Mouse (Mus musculus): Measurements from ENCODE around the gene Tas2r135.

Tas2r135 gene

DNA sequence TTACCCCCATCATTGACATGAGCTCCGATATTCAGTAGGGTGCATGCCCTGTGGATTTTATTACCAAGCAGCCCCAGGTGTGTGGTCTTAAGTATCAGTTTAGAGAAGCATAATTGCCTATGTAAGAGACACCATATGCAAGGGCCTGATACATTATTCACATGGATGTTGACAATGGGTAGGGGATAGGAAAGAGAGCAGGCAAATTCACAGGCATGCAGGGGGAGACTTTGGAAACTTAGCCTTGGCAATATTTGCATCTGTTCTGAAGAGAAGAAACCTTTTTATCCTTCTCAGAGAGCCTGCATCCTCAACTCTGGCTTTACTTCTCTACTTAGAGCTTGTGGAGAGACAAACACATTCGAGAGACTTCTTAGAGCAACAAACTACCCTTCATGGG is at the start of gene Tas2r135:
Gene Tas2r135, plus strand, starts transcription at position 301 of the 400 bp plus-strand sequence.
- in situ Hi-C loops (cut with MboI; ENCODE audit: low pct_unique_long_range_greater_than_20kb in 1 of 2, low sequenced_read_pairs in 2 of 2, unreplicated experiment in 1 of 2) = no loop called here

DNA sequence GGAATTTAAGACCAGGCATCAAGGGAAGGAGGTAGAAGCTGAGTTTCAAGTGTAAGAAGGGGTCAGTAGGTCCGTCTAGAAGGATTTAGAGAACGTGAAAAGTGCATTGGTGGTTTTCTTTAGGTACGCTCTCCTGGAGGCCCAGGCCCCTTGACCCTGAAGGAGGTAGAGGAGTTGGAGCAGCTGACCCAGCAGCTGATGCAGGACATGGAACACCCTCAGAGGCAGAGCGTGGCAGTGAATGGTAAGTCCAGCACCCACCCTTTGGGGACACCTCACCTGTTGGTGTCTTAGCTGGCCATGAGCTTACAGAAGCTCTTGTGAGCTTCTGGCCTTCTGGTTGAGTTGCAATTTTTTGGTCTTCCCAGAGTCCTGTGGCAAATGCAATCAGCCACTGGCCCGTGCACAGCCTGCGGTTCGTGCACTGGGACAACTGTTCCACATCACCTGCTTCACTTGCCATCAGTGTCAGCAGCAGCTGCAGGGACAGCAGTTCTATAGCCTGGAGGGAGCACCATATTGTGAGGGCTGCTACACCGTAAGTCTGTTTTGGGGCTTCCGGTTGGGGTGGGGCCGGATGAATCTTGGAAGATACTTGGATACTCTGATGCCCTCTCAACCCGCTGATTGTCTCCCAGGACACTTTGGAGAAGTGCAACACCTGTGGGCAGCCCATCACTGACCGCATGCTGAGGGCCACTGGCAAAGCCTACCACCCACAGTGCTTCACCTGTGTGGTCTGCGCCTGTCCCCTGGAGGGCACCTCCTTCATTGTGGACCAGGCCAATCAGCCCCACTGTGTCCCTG is 49.2 kb upstream of the Tas2r135 start:
- in situ Hi-C loops (cut with MboI; ENCODE audit: low pct_unique_long_range_greater_than_20kb in 1 of 2, low sequenced_read_pairs in 2 of 2, unreplicated experiment in 1 of 2) = no loop called here

DNA sequence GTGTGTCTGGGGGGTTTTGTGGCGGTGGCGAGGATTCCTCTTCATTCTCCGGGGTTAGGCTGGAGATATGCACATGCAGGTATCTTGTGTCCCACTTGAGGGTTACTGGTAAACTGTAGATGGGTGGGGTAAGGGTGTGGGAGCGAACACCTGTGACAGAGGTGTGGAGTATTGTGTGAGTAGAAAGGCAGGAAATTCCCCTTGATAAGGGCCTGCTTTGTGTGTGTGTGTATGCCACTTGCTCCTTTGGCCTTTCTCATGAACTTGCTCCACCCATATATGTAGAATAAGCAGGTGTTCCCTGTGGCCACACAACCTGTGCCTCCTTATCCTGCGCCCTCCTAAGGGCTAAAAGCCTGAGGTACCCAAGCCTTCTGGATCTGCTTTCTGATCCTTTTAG is 48.3 kb upstream of the Tas2r135 start:
- in situ Hi-C loops (cut with MboI; ENCODE audit: low pct_unique_long_range_greater_than_20kb in 1 of 2, low sequenced_read_pairs in 2 of 2, unreplicated experiment in 1 of 2) = no loop called here

DNA sequence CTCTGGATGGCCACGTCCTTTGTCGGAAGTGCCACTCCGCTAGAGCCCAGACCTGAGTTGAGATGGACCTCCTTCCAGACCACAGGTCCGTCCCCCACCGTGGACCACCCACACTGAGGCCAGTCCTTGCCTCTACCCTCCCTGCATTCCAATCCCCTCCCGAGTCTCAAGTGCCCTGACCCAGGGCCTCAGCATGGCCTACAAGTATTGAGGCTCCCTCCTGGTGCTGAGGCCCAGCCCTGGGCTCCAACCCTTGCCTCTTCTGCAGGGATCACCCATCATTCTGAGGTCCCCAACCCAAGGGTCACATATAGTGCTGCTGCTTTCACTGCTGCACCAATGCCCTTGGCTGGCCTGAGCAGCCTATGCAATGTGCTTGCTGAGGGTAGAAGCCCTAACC is 47.3 kb upstream of the Tas2r135 start:
- in situ Hi-C loops (cut with MboI; ENCODE audit: low pct_unique_long_range_greater_than_20kb in 1 of 2, low sequenced_read_pairs in 2 of 2, unreplicated experiment in 1 of 2) = no loop called here

DNA sequence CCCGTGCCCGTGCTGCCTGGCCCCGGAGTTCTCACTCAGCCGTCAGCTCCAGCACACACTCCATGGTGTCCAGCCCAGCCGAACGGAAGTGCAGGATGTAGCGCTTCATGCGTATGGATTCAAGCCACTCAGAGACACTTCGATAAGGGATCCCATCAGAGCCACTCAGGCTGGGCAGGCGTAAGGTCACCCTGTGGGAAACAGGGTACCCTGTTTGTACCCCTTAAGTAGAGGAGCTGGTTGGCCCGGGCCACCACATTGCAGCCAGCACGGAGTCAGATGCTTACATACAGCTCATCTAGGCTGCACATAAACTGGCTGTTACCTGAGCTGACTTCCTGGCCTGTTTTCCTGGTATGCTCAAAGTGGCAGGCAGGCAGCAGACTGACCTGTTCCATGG is 46.3 kb upstream of the Tas2r135 start:
- in situ Hi-C loops (cut with MboI; ENCODE audit: low pct_unique_long_range_greater_than_20kb in 1 of 2, low sequenced_read_pairs in 2 of 2, unreplicated experiment in 1 of 2) = no loop called here

DNA sequence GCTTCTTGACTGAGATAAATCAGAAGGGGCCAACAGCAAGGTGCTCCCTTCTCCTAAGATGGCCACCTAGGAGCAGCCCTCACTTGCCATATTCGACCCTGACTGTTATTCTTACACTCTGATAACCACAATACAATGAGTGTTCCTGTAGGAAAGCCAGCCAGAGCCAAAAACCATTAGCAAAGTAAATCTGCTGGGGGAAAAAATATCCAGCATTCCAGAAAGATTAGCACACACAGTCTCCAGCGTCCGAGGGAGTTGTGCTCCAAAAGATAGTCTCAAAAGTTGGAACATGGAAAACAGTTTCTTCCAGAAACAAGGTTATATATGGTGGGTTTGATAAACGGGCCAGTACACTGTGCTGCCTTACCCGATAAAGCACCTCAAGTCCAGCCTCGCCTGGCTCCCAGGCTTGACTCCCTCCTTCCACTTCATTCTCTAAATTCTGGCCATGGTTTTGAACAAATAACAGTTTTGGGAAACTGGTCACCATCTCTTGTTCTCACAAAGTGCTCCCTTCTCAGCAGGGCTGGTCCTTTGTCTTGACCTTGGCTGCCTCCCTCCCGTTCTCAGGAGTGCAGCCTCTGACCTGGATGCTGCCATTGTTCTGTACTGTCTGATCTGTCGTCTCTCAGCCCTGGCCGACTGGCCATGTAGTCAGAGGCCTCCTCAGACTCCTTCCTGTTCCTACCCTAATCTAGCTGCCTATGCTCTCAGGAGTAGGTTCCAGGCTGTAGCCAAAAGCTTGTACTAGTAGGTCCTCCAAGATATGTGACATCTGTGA is 45.7 kb upstream of the Tas2r135 start:
- in situ Hi-C loops (cut with MboI; ENCODE audit: low pct_unique_long_range_greater_than_20kb in 1 of 2, low sequenced_read_pairs in 2 of 2, unreplicated experiment in 1 of 2) = no loop called here

DNA sequence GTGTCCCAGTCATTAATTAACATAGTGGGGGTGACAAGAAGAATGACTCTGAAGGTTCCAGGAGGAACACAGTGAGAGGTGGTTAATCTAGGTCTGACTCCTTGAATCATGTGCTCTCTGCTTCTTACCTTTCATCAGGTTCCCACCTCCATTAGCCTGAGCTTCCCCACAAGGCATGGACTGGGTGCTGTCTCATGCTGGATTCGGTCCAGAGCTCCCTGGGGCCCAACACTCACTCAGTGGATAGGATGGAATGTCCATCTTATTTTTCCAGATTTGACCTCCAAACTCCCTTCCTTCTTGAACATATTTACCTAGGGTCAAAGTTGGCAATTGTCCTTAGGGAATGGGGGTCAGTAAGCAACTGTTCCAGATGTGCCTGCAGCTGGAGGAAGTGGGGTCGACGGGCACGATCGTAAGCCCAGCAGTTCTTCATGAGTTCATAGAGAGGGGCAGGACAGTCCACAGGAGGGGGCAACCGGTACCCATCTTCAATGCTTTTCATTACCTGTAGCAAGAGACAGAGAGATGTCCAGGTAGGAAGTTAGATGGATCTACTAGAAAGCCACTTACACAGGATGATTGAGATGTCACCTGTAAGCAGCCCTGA is 44.9 kb upstream of the Tas2r135 start:
- in situ Hi-C loops (cut with MboI; ENCODE audit: low pct_unique_long_range_greater_than_20kb in 1 of 2, low sequenced_read_pairs in 2 of 2, unreplicated experiment in 1 of 2) = no loop called here

DNA sequence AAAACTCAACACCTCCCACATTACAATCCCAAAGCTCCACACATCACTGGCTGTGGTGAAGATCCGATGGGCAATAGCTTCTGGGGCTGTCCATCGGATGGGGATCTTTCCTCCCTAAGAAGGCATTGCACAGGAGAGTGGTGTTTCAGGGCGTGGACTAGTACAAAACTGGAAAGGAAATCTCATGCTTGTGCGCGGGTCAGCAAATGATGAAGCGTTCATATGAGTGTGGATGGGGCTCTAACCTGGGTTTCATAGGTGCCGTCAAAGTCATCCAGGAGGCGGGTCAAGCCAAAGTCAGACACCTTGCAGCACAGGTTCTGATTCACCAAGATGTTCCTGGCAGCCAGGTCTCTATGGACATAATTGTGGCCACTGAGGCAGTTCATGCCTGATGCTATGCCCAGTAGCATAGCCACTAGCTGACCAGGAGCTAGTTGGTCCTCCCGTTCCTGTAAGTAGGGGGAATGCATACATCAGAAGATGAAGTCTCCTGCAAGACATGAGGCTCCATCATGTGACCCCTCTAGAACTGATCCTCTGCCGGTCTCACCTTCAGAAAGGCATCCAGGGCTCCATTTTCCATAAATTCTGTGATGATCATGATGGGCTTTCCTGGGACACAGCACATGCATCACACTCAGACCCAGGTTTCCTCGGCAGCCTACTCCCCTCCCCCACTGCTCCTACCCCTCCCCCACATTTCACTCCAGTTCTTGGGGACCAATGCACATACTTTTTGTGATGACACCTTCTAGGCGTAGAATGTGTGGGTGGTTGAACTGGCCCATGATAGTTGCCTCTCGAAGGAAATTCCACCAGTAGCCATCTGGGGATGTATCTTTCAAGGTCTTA is 44.0 kb upstream of the Tas2r135 start:
- in situ Hi-C loops (cut with MboI; ENCODE audit: low pct_unique_long_range_greater_than_20kb in 1 of 2, low sequenced_read_pairs in 2 of 2, unreplicated experiment in 1 of 2) = no loop called here

DNA sequence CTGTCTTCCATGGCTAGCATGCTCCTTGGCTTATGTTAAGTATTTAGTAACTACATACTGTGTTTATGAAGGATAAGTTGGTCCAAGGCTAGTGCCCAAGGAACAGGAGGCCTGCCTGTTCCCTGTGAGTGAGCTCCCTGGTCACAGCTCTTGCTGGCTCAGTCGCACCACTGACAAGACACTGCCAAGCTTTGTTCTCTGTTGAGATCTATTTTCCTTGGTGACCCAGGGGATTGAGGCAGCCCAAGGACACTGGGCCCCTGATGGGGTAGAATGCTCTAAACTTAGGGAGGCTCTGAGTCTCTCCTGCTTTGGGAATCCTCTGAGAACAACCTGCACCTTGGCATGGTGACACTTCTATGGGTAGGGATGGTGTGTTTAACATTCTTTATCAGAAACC is 43.2 kb upstream of the Tas2r135 start:
- in situ Hi-C loops (cut with MboI; ENCODE audit: low pct_unique_long_range_greater_than_20kb in 1 of 2, low sequenced_read_pairs in 2 of 2, unreplicated experiment in 1 of 2) = no loop called here

DNA sequence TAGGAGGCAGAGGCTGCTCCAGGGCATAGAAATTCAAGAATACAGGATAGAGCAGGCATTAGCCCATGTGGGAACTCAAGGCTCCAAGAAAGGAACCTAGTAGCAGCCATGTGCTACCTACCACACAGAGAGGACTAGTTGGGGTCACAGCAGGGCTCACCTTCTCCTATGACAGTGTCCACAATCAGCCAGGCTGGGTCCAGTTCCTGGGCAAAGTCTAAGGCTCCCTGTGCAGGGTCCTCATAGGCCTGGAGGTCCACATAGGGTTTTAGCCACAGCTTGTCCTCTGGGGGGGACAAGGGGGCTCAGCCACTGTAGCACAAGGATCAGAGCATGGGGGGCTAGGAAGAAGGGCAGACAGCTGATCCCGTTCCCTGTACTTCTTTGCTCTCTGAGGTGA is 42.7 kb upstream of the Tas2r135 start:
- in situ Hi-C loops (cut with MboI; ENCODE audit: low pct_unique_long_range_greater_than_20kb in 1 of 2, low sequenced_read_pairs in 2 of 2, unreplicated experiment in 1 of 2) = no loop called here

DNA sequence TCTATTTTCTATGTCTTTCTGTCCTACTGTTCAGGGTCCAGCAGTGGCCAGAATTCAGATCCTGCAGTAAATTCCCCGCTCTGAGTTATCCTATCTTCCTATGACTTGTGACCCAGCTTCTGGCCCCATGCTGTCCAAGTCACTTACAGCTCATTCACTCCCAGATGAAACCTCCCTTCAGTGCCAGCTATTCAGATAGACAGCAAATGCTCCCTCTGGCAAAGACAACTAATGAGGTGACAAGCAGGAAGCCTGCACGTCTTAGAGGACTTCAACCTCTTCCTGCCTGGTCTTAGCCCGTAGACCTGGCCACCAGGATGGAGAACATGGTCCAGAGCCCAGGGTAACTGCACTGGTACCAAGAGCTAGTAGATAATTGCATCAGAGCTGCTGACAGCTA is 42.3 kb upstream of the Tas2r135 start:
- in situ Hi-C loops (cut with MboI; ENCODE audit: low pct_unique_long_range_greater_than_20kb in 1 of 2, low sequenced_read_pairs in 2 of 2, unreplicated experiment in 1 of 2) = no loop called here

DNA sequence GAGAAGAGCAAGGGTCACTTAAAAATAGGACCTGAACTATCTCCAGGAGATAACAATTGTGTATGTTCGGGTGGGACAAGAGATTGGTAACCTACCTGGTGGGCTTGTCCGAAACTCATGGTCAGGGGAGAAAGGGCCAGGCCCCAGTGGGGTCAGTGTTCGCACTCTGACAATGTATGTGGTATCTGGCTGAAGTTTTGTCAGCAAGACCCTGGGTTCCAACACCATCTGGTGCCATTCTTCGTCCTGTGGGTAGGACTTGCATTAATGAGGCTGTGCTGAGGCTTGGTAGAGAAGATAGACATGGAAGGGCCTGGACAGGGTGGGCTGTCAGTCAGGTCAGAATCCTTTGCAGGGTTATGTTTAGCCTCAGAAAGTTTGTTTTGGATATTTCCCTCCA is 41.2 kb upstream of the Tas2r135 start:
- in situ Hi-C loops (cut with MboI; ENCODE audit: low pct_unique_long_range_greater_than_20kb in 1 of 2, low sequenced_read_pairs in 2 of 2, unreplicated experiment in 1 of 2) = no loop called here

DNA sequence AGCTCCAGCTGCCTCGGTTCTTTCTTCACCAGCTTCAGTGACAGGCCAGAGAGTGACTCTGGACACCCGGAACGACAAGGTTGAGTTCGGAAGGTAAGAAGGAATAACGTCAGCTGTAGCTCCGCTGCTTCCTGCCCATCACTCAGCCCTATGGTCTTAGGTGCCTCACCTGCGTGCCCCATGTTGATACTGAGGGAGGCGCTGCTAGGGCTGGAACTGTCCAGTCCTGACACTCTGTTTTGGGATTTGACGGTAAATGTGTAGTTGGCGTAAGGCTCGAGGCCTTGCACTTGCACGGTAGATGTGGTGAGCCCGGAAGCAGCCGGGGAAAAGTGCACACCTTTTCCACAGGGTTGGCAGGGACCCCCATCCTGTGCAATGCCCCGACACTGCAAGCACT is 40.6 kb upstream of the Tas2r135 start:
- in situ Hi-C loops (cut with MboI; ENCODE audit: low pct_unique_long_range_greater_than_20kb in 1 of 2, low sequenced_read_pairs in 2 of 2, unreplicated experiment in 1 of 2) = no loop called here

DNA sequence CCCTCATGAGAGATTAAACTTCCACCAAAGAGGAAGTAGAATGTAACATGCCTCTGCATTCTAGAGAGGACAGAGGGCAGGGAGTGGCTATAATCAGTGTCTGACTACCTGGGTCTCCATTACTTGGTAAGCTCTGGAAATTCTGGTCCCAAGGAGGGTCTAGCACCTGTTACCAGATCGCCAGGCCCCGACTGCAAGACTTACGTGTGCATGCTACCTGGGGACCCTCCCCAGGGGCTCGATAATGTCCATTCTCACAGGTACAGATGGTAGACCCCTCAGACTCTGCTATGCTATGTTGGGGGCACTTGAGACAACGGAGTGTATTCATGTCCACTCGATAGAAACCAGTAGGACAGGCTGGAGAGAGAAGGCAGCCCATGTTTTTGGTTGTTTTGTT is 40.0 kb upstream of the Tas2r135 start:
- in situ Hi-C loops (cut with MboI; ENCODE audit: low pct_unique_long_range_greater_than_20kb in 1 of 2, low sequenced_read_pairs in 2 of 2, unreplicated experiment in 1 of 2) = no loop called here

DNA sequence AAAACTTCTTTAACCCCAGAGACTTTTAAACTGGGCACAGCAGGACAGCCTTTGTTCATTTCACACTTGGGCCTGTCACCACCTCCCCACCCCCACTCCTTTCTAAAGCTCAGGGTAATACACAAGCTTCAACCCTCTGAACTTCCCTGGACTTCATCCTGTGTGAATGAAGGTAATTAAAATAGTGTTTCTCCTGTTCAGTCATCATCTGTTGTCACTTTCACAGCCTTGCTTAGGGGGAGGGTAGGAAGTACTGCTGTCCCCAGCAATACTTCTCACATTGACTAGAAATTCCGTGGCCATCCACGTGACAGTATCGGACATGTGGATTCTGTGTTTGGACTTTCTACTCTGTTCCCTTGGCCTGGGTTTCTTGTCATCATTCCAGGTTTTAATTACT is 35.4 kb upstream of the Tas2r135 start:
- in situ Hi-C loops (cut with MboI; ENCODE audit: low pct_unique_long_range_greater_than_20kb in 1 of 2, low sequenced_read_pairs in 2 of 2, unreplicated experiment in 1 of 2) = no loop called here

DNA sequence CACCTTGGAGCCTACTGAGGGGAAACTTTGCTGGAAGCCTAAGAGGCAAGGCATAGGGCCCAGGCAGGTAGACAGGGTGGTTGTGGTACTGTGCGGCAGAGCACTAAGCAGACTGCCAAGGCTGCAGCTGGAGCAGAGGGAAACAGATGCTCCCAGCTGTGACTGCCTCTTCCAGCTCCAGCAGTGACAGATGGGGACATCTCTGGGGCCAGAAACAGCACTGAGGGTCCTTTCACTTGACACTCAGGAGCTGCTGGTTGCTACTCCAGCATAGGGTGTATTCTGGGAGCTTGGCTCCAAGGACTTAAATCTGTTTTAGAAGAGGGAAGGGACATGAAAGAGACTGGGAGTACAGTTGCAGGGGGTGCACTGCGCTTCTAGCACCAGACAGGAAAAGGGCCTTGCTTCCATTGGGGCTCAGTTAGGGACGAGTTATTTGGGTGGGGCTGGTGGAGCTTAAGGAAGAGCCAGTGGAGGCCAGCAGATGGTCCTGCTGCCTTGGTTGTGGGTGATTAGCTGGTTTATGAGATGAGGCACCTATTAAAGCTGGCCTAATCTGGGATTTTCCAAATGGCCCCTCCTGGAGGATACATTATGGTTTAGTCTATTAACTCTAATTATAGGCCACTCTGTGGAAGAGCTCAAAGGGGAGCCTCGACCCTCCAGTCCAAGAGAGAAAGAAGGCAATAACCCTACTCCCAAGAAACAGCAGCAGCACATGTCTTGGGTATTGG is 34.4 kb upstream of the Tas2r135 start:
- in situ Hi-C loops (cut with MboI; ENCODE audit: low pct_unique_long_range_greater_than_20kb in 1 of 2, low sequenced_read_pairs in 2 of 2, unreplicated experiment in 1 of 2) = no loop called here

DNA sequence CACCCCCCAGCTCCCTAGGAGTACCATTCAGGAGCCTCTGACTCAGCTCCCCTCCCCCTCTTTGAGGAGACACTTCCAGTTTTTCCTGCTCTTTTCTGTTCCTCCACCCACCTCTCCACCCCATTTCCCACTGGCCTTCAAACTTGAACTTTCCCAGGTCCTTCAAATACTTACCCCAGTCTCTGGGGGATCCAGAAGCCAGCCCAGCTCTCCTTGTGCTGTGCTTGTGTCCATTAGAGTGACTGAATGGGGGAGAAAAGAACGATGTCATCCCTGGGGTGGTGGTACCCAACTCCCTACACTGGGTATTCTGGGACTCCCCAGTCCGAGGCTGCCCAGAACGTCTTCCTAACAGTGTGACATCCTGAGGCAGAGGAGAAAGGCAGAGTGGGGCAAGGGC is 33.2 kb upstream of the Tas2r135 start:
- in situ Hi-C loops (cut with MboI; ENCODE audit: low pct_unique_long_range_greater_than_20kb in 1 of 2, low sequenced_read_pairs in 2 of 2, unreplicated experiment in 1 of 2) = no loop called here

DNA sequence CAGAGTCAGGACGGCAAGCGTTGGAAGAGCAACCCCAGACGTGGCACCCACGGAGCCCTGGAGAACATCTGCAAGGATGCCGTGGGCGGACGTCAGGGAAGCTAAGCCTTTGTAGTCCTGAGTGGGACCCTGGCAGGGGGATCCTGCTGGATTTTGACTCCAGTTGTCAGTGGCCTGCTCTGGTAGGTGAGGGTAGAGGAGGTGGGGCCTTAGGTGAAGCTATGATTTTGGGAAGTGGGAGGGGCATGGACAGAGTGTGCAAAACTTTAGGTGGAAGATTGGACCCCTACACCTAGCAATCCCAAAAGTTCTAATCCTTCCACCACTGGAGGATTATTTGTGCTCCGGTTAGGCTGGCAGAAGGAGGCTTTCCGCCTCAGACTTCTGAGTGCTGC is 32.8 kb upstream of the Tas2r135 start:
- in situ Hi-C loops (cut with MboI; ENCODE audit: low pct_unique_long_range_greater_than_20kb in 1 of 2, low sequenced_read_pairs in 2 of 2, unreplicated experiment in 1 of 2) = no loop called here
